ENCODE assay signal across 22 mouse cellular contexts in the genomic region with DNA sequence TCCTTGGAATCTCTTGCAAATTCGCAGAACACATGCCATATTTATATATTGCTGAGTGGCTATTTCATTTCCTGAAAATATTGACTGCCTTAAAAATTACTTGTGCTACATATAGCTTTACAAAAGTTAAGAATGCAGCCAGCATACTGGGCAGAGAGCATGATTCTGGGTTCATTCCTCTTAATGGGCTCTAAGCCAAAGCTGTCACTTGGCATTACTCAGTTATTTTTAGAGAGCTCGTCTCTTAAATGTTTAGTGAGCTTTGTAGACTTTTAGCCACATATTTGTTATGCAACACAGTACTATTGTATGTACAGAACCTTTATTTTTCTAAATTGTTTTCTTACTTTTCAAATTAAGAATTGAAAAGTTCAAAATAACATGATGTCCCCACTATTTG. TPM values are rescaled to one million over a fixed set of nuclear protein-coding genes. Genes with fewer than 3 reads are reported as not detected.
DNase-seq lines count a peak whose midpoint lies in the region; ATAC-seq and TF ChIP-seq lines count a peak whose summit lies in the region.
"Had no signal": no experiment of that assay in that cellular context is flagged by ENCODE, and none has a peak within 500 bp of the region (broad histone marks: within the 10 kb centered on the region; RNA-seq: fewer than 3 reads in every experiment).

No protein-coding gene starts in this region.

- H3K4me1 ChIP-seq in forebrain, embryonic 14.5 days (ENCODE audit: control insufficient read depth, insufficient read depth, low read length), result 0 out of 2 replicates have a peak, but pooled peaks cover 2% of the 10 kb centered on the region
- no peaks in the 10 kb centered on the region; the same call in 1 of the 2 replicates for H3K4me1 ChIP-seq in forebrain, embryonic 16.5 days (replicated peaks; ENCODE audit: control insufficient read depth, insufficient read depth, low read length)
- H3K4me1 ChIP-seq in hindbrain, postnatal 0 days (ENCODE audit: insufficient read depth, low read length), result no peaks in the 10 kb centered on the region
- no peaks in the 10 kb centered on the region for H3K4me1 ChIP-seq in hindbrain, embryonic 16.5 days (ENCODE audit: control insufficient read depth, insufficient read depth, low read depth, low read length)
- H3K4me1 ChIP-seq: hindbrain, embryonic 15.5 days; megakaryocyte, embryonic 14.5 days; stomach, embryonic 15.5 days had no signal

- H3K9ac ChIP-seq in forebrain, embryonic 14.5 days (ENCODE audit: low read length), result no peak overlapping the region
- H3K9ac ChIP-seq in forebrain, embryonic 16.5 days (replicated peaks; ENCODE audit: low read depth, low read length), result no peak overlapping the region
- H3K9ac ChIP-seq in hindbrain, postnatal 0 days (replicated peaks; ENCODE audit: low read length), result no peak overlapping the region
- no peak overlapping the region for H3K9ac ChIP-seq in hindbrain, embryonic 16.5 days (ENCODE audit: low read depth, low read length)
- H3K9ac ChIP-seq: hindbrain, embryonic 15.5 days; midbrain, embryonic 13.5 days; stomach, embryonic 15.5 days had no signal

- no peak for TF ChIP-seq CTCF in hindbrain, postnatal 0 days (IDR thresholded peaks at IDR 0.05; ENCODE audit: low read depth)

- no peaks in the 10 kb centered on the region for H3K27me3 ChIP-seq in forebrain, embryonic 14.5 days (replicated peaks; ENCODE audit: control insufficient read depth, insufficient read depth, low read length)
- H3K27me3 ChIP-seq in forebrain, embryonic 16.5 days (replicated peaks; ENCODE audit: control insufficient read depth, insufficient read depth, low read length), result no peaks in the 10 kb centered on the region
- H3K27me3 ChIP-seq in hindbrain, postnatal 0 days (ENCODE audit: insufficient read depth, low read length), result no peaks in the 10 kb centered on the region
- H3K27me3 ChIP-seq in hindbrain, embryonic 16.5 days (replicated peaks; ENCODE audit: control insufficient read depth, insufficient read depth, low read length), result no peaks in the 10 kb centered on the region
- H3K27me3 ChIP-seq: hindbrain, embryonic 15.5 days; megakaryocyte, embryonic 14.5 days; midbrain, embryonic 13.5 days; stomach, embryonic 15.5 days had no signal

- H3K4me2 ChIP-seq in forebrain, embryonic 14.5 days (ENCODE audit: low read length), result no peak overlapping the region
- H3K4me2 ChIP-seq in forebrain, embryonic 16.5 days (ENCODE audit: low read length), result no peak overlapping the region
- H3K4me2 ChIP-seq in hindbrain, postnatal 0 days (ENCODE audit: low read depth, low read length), result no peak overlapping the region
- no peak overlapping the region for H3K4me2 ChIP-seq in hindbrain, embryonic 16.5 days (ENCODE audit: low read length)
- H3K4me2 ChIP-seq: hindbrain, embryonic 15.5 days; midbrain, embryonic 13.5 days; stomach, embryonic 15.5 days had no signal

- no peak overlapping the region for H3K4me3 ChIP-seq in forebrain, embryonic 14.5 days (ENCODE audit: low read depth, low read length)
- H3K4me3 ChIP-seq in forebrain, embryonic 16.5 days (replicated peaks; ENCODE audit: low read length), result no peak overlapping the region
- no peak overlapping the region for H3K4me3 ChIP-seq in hindbrain, postnatal 0 days (ENCODE audit: low read length)
- no peak overlapping the region for H3K4me3 ChIP-seq in hindbrain, embryonic 16.5 days (ENCODE audit: low read length)
- H3K4me3 ChIP-seq: hindbrain, embryonic 15.5 days; layer of hippocampus, adult 2 months; megakaryocyte, embryonic 14.5 days; midbrain, embryonic 13.5 days; stomach, embryonic 15.5 days had no signal

- H3K36me3 ChIP-seq in forebrain, embryonic 14.5 days (ENCODE audit: control insufficient read depth, insufficient read depth, low read length), result no peaks in the 10 kb centered on the region
- no peaks in the 10 kb centered on the region for H3K36me3 ChIP-seq in forebrain, embryonic 16.5 days (ENCODE audit: control insufficient read depth, insufficient read depth)
- H3K36me3 ChIP-seq in hindbrain, postnatal 0 days (ENCODE audit: insufficient read depth, low read length), result no peaks in the 10 kb centered on the region
- H3K36me3 ChIP-seq in hindbrain, embryonic 16.5 days (ENCODE audit: control insufficient read depth, insufficient read depth, low read length), result no peaks in the 10 kb centered on the region
- H3K36me3 ChIP-seq: hindbrain, embryonic 15.5 days; midbrain, embryonic 13.5 days; stomach, embryonic 15.5 days had no signal

- peak; percentile 3 for DNase-seq in forebrain, embryonic 14.5 days (ENCODE audit: low spot score)
- peak; percentile 40 for DNase-seq in hindbrain, postnatal 0 days (ENCODE audit: low spot score)
- DNase-seq in 3T3-L1 (ENCODE audit: low read depth, low spot score), result peak; percentile 2
- DNase-seq in Muller cell, postnatal 12 days (ENCODE audit: inconsistent ontology term), result peak; percentile 46
- DNase-seq: adrenal gland, postnatal 25 days; gastrocnemius, postnatal 36 days; heart, postnatal 36 days; kidney, adult 9 months; kidney, postnatal 14 days; lung, postnatal 14 days; thymus, postnatal 25 days had no signal

- H3K9me3 ChIP-seq in forebrain, embryonic 14.5 days (replicated peaks; ENCODE audit: control insufficient read depth, low read length), result no peaks in the 10 kb centered on the region
- H3K9me3 ChIP-seq in forebrain, embryonic 16.5 days (ENCODE audit: control insufficient read depth, low read length), result no peaks in the 10 kb centered on the region
- no peaks in the 10 kb centered on the region for H3K9me3 ChIP-seq in hindbrain, postnatal 0 days (ENCODE audit: low read length)
- no peaks in the 10 kb centered on the region for H3K9me3 ChIP-seq in hindbrain, embryonic 16.5 days (ENCODE audit: control insufficient read depth, low read length)
- H3K9me3 ChIP-seq: hindbrain, embryonic 15.5 days; midbrain, embryonic 13.5 days; stomach, embryonic 15.5 days had no signal

- H3K27ac ChIP-seq in forebrain, embryonic 14.5 days (ENCODE audit: low read depth, low read length), result no peak overlapping the region
- no peak overlapping the region for H3K27ac ChIP-seq in forebrain, embryonic 16.5 days (ENCODE audit: low read length)
- H3K27ac ChIP-seq in hindbrain, postnatal 0 days, result no peak overlapping the region
- H3K27ac ChIP-seq in hindbrain, embryonic 16.5 days (ENCODE audit: low read depth, low read length), result no peak overlapping the region
- H3K27ac ChIP-seq: hindbrain, embryonic 15.5 days; layer of hippocampus, adult 2 months; midbrain, embryonic 13.5 days; stomach, embryonic 15.5 days had no signal

- 62% methylated on average over 2 of the region's 2 CpGs for WGBS in forebrain, embryonic 14.5 days
- 51% methylated on average over 2 of the region's 2 CpGs for WGBS in forebrain, embryonic 16.5 days
- 56% methylated on average over 2 of the region's 2 CpGs for WGBS in hindbrain, postnatal 0 days
- 58% methylated on average over 2 of the region's 2 CpGs for WGBS in hindbrain, embryonic 16.5 days

- ATAC-seq in forebrain, embryonic 14.5 days, result no peak
- no peak for ATAC-seq in forebrain, embryonic 16.5 days
- no peak for ATAC-seq in hindbrain, postnatal 0 days
- no peak for ATAC-seq in hindbrain, embryonic 16.5 days
- ATAC-seq in megakaryocyte progenitor cell, adult 5-6 weeks (replicated peaks; ENCODE audit: poor library complexity), result no peak
- ATAC-seq: intestine, embryonic 16.5 days; midbrain, embryonic 13.5 days had no signal

RNA-seq across cellular contexts. Expression of a gene that starts 41.2 kb away (rescaled TPM):
- 0.48 and 0.78 TPM in 2 replicates for polyA plus RNA-seq in forebrain, embryonic 14.5 days (2014; fragmentation: Nextera tagmentation; extraction: Ambion mirVana)
- 0.77 and 1.0 TPM in 2 replicates for polyA plus RNA-seq in forebrain, embryonic 16.5 days (2015; fragmentation: Nextera tagmentation; extraction: Ambion mirVana)
- total RNA-seq in hindbrain, postnatal 0 days (2014; rRNA removed), result 1.4 and 2.6 TPM in 2 replicates
- 0.89 and 1.2 TPM in 2 replicates for polyA plus RNA-seq in hindbrain, postnatal 0 days (2015; fragmentation: Nextera tagmentation; extraction: Ambion mirVana)
- polyA plus RNA-seq in hindbrain, embryonic 16.5 days (2015; fragmentation: Nextera tagmentation; extraction: Ambion mirVana), result 0.98 and 1.1 TPM in 2 replicates
- not detected in 2 replicates for total RNA-seq in megakaryocyte progenitor cell, adult 5-6 weeks (2015)
- total RNA-seq in megakaryocyte progenitor cell, adult 5-6 weeks (2017), result not detected in 2 replicates
- total RNA-seq: gastrocnemius, postnatal 36 days; liver, adult 2 months had no signal
- polyA plus RNA-seq: liver, adult 2 months; liver, embryonic 16.5 days had no signal
